Mouse (Mus musculus): ENCODE measurements around the gene Snrk. TPM values are rescaled to one million over a fixed set of nuclear protein-coding genes. Genes with fewer than 3 reads are reported as not detected.

Snrk gene
- polyA plus RNA-seq (2014; fragmentation: Illumina TruSeq; extraction: RNeasy Lipid Tissue Mini Kit (QIAGEN cat#74804); ENCODE audit: low read depth, low replicate concordance): 39.6 TPM

DNA sequence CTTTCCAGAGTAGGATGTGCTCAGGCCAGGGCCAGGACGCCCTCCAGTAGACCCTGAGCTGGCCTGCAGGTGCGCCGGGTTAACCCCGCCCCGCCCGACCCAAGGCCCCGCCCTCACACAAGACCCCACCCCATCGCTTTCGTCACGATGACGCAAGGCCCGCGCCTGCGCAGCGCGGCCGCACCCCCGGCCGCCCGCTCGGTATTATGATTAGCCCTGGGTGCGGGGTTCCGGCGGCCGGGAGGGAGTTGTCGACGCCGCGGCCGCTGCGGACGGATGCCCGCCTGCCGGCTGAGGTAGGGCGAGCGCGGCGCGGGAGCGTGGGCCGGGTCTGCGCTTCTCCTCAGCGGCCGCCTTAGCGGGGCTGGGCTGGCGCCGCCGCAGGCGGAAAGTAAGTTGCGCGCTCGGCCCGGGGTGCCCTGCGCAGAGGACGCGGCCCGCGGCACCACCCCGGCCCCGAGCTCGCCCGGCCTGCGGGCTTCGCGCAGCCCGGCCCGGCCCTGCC lies at the start of gene Snrk:
Snrk (plus strand) TSS at position 155 of the 505 bp plus-strand sequence.

Other genes with a start within 250 kb of the Snrk start
- 1.2 TPM for gene Ackr2, start 218.9 kb upstream of the Snrk start, polyA plus RNA-seq (2014; fragmentation: Illumina TruSeq; extraction: RNeasy Lipid Tissue Mini Kit (QIAGEN cat#74804); ENCODE audit: low read depth, low replicate concordance)
- 22.0 TPM for gene Cyp8b1, start 201.0 kb upstream of the Snrk start, polyA plus RNA-seq (2014; fragmentation: Illumina TruSeq; extraction: RNeasy Lipid Tissue Mini Kit (QIAGEN cat#74804); ENCODE audit: low read depth, low replicate concordance)
- gene Fam198a, start 166.3 kb upstream of the Snrk start, polyA plus RNA-seq (2014; fragmentation: Illumina TruSeq; extraction: RNeasy Lipid Tissue Mini Kit (QIAGEN cat#74804); ENCODE audit: low read depth, low replicate concordance): 3.1 TPM
- gene Pomgnt2, start 120.2 kb upstream of the Snrk start, polyA plus RNA-seq (2014; fragmentation: Illumina TruSeq; extraction: RNeasy Lipid Tissue Mini Kit (QIAGEN cat#74804); ENCODE audit: low read depth, low replicate concordance): not detected
- 4.3 TPM for gene Ano10, start 177.2 kb downstream of the Snrk start, polyA plus RNA-seq (2014; fragmentation: Illumina TruSeq; extraction: RNeasy Lipid Tissue Mini Kit (QIAGEN cat#74804); ENCODE audit: low read depth, low replicate concordance)
- 35.9 TPM for gene Abhd5, start 234.3 kb downstream of the Snrk start, polyA plus RNA-seq (2014; fragmentation: Illumina TruSeq; extraction: RNeasy Lipid Tissue Mini Kit (QIAGEN cat#74804); ENCODE audit: low read depth, low replicate concordance)